Mouse (Mus musculus) monocyte, adult 2 months (primary cell): ENCODE results near the gene Samd4.

Experiments used
- DNase-seq, 2 experiments: peaks; one replicate each; pipeline ENCODE4 v3.0.0; 2022; ENCODE audit warnings: low spot score in 2 of 2, low read depth in 1 of 2

The Samd4 gene

GRCm38 (mm10) chr14:46952264-46952663 lies 69.6 kb downstream of the Samd4 start:
- no peak for DNase-seq

- no peak for DNase-seq
These were observed 72.5 kb downstream of the Samd4 start for GRCm38 (mm10) chr14:46955109-46955508.

DNA sequence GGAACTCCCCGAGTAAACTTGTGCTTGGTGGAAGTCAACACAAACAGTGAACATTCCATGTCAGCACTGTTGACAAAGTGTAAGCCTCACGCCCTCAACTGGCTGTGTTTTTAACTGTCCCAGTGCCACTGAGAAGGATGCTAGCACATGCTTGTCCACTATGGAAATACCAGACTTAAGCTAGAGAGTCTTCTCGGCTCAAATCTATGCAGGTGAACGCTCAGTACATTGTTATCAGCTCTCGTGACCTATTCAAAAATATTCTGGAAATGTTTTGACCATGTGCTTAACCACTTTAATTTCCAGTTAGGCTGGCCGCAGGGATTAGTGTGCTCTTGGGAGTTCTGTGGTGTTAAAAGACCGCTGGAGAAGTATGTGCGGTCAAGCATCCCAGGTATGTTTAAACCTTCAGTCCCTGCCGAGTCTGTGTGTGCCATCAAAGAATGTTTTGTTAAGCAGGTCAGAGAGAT lies 73.0 kb downstream of the Samd4 start:
- no peak for DNase-seq

- no peak for DNase-seq
These were observed 73.5 kb downstream of the Samd4 start for GRCm38 (mm10) chr14:46956121-46956520.

DNA sequence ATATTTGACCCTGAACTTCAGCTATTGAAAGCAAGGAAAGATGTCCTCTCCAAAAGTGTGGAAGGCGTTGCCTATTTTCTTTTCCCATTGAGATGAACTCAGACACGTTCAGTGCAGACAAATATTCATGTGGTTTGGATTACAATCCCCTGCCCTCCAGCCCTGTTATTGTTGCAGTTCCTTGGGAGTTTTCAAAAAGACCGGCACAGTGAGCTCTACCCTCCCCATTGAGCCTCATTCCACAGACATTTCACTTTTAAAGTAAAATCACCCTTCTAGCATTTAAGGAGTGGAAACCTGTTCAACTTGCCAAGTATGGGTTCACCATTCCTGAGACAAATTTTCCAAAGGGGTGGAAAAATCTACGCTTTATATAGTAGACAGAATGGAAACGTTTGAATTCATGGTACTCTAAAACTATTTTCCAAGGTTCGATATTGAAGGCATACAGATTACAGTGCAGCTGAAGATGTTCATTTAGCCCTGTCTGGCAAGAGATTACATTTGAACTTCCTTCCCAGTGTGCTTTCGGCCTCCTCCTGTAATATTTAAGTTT lies 76.6 kb downstream of the Samd4 start:
- DNase-seq, result no peak

DNA sequence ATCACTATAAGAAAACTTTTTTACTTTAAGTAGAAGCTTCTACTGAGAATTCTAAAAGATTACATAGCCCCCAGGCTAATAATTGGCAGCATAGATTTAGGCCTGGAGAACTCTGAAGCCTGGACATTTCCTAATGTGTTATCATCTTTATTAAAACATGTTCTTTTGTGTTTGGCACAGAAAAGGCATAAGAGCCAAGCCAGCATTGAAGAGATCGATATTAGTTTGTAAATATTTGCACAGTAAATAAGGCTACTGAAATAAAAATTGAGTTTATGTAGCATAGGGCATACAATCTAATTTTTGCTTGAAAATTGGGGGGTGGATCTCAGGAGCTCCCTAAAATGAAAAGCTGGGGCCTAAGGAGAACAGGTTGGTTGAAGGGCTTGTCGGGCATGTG lies 77.2 kb downstream of the Samd4 start:
- no peak for DNase-seq

DNA sequence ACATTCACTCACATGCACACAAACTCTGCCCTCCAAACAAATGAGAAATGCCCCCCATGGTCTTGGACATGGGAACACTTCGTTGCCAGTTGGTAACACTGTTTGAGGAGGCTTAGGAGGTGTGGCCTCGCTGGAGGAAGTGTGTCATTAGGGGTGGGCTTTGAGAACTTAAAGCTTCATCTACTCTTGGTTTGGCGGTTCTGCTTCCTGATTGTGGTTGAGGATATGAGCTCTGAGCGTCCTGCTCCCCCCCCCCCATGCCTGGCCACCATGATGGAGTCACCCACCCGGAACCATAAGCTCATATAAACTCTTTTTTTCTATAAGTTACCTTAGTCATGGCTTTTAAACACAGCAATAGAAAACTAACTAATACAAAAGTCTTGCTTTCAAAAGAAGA lies 80.2 kb downstream of the Samd4 start:
- DNase-seq, result no peak

DNA sequence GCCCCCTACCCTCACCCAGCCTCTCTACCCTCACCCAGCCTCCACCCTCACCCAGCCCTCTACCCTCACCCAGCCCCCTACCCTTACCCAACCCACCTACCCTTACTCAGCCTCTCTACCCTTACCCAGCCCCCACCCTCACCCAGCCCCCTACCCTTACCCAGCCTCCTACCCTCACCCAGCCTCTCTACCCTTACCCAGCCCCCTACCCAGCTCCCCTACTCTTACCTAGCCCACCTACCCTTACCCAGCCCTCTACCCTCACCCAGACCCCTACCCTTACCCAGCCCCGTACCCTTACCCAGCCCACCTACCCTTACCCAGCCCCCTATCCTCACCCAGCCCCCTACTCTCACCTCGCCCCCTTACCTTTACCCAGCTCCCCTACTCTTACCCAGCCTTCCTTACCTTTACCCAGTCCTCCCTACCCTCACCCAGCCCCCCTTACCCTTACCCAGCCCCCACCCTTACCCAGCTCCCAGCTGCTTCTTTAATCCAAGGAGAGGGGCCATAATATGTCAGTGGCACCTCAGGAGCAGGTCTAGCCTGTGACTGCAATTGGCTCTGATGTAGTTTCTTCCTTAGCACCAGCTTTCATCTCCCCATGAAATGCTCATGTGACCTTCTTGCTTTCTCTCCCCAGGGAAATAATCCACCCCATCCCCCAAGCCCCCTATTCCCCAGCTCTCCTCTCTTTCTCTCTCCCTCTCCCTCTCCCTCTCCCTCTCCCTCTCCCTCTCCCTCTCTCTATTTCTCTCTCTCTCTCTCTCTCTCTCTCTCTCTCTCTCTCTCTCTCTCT lies 81.6 kb downstream of the Samd4 start:
- DNase-seq, result no peak

GRCm38 (mm10) chr14:46966206-46966605 lies 83.6 kb downstream of the Samd4 start:
- no peak for DNase-seq

- DNase-seq, result no peak
These were observed 85.4 kb downstream of the Samd4 start for GRCm38 (mm10) chr14:46968046-46968445.

DNA sequence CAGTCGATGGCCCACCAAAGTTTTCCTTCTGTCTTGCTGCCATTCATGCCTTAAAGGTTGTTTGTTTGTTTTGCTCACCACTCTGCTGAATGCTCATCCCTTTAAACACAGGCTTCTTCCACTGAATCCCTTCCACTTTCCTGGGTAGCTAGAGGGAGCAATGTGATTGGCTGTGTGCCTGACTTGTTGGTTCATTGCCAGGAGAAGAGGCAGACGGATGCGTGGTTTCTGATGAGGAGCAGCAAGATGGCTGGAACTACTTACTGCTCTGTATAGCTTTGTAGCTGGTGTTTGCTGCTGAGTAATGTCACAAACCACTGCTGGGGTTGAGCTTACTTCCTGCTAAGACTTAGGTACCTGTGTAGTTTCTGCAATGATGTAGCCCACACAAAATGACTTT lies 88.0 kb downstream of the Samd4 start:
- no peak for DNase-seq

DNA sequence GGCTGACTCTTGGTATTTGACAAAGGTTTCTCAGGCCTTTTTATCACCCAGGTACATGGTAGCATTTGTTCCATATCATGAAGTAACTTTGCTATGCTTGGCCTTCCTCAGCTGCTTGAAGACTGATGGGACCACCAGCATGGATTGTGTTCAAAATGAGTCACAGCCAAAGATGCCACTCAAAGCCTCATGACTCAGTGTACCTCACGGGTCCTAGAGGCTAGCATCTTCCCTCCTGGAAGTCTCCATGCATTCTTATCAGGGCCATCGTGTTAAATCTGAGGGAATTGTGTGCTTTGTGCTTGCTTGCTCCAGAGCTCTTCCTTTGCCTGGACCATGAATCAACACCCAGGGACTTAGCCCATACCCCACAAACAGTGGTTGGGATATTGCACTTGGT lies 89.1 kb downstream of the Samd4 start:
- DNase-seq, result no peak

DNA sequence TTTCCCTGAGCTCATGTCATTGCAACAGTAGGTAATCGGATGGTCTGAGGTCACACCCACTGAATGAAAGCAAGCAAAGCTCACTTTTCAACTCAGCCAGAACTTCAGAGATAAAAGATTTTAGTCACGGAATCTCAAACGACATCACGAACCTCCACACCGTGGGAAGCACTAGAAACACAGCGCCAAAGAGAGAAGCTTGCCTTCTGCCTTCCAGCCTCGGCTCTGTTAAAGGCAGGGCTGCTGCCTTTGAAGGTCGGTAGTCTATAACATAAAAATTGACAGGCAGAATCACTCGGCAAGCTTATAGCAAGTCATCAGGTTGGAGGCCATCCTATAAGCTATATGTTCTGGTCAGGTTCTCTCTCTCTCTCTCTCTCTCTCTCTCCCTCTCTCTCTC lies 92.2 kb downstream of the Samd4 start:
- DNase-seq, result no peak

DNA sequence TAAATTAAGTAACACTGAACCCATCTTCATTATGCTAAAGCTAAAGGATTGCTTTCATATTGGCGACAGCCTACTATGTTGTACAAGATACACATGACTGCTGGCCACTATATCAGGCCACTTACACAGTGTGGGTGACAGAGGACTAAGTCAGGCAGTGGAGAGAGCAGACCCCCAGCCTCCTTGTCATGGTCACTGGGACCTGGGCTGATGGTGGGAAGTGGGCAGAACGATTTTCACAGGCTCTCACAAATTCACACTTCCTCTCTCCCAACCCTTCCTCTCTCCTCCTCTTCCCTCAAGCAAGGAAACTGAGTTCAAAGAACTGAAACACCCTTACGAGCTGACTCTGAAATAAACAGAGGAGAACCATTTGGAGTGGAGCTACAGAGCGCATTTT lies 93.3 kb downstream of the Samd4 start:
- no peak for DNase-seq

DNA sequence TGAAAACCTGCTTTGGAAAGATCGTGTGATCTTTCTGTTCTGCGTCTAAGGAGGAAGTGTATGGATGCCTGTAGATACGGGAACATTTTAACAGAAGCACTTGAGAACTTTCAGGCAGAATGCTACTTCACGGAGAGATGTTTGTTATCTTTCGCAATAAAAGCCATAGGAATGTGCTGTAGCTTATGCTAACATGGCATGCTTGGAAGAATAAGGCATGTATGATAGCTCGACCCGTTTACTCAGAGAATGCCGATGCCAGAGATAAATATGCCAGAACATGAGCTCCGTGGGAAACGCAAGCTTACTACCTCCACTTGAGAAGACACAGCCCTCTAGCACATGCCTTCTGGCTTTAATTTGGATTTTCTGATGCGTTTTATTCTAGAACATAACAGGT lies 94.1 kb downstream of the Samd4 start:
- DNase-seq, result no peak

DNA sequence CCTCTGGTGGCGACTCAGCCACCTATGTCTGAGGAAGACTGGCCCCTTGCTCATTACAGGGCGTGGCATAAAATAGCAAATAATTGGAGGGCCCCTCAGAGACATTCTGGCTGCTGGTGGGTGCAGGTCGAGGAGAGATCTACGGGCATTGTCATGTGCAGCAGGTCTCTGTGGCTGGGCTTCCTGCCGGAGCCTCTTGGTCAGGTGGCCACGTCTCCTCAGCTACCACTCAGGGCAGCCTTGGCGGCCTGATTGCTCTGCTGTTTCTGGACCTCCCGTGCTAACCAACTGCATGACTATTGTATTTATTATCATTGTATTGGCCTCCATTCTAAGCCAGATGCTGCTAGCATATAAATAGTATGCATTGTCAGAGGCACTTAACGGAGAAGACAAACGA lies 95.0 kb downstream of the Samd4 start:
- DNase-seq, result no peak

GRCm38 (mm10) chr14:46979172-46979571 lies 96.5 kb downstream of the Samd4 start:
- DNase-seq, result no peak

- no peak for DNase-seq
These were observed 98.2 kb downstream of the Samd4 start for GRCm38 (mm10) chr14:46980736-46981438.

DNA sequence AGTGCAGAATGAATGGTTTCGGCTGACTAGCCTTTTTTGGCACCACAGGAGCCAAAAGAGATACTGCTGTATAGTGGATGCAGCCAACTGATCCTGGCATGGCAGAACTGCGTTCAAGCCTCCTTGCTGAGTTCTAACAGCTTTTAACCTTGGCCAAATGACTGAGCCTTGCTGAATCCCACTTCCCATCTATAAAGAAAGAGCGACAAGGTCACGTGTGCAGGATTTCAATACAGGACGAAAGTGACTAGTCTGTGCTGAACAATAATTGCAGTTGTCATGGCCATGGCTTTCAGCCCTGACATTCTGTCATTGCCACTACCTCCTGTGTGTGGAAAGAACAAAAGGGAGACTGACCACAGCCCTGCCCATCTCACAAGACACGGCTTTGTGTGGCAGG lies 99.5 kb downstream of the Samd4 start:
- DNase-seq, result no peak

DNA sequence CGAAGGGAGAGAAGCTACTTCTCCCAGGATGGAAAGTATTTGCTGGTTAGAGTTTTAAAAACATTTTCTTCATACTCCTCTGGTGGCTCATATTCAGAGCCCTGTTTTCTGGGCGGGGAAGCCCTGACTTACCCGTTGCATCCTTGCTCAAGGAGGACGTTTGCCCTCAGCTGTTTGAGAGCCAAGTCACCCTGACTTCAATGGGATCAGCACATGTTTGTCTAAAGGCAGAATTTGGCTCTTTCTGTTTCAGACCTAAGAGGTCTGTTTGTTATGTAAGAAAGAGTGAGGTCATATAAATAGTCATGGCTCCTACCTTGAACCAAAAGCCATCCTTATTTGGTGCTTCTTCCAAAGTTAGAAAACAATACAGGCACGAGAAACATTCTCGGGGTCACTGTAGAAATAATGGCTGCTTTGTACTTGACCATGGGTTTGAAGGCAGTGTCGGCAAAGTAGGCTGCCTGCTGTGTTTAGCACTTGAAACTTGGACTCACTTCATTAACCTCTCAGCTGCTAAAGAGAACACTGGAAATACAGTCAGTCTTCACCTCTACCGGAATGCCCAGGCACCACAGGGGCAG lies 102.0 kb downstream of the Samd4 start:
- no peak for DNase-seq

DNA sequence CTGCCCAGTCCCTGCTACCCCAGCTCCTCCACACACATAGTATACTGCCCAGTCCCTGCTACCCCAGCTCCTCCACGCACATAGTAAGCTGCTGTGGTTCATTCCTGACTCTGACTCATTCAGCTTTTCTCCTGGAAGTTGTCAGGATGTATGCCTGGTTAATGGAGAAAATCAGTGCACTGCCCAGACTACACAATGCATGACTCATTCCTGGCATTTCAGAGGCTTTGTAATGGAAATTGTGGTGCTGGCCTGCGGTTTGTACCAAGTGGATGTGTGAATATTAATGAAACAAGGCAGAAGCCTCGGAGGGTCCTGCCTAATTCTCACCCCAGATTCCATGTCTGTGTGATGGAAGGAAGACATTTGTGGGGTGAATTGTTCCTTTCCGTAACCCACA lies 107.0 kb downstream of the Samd4 start:
- no peak for DNase-seq

- DNase-seq, result no peak
These were observed 107.8 kb downstream of the Samd4 start for GRCm38 (mm10) chr14:46990450-46990849.
